Mouse (Mus musculus) stomach, postnatal 0 days (tissue): ENCODE measurements around the gene Snx11. TPM values are rescaled to one million over a fixed set of nuclear protein-coding genes. Genes with fewer than 3 reads are reported as not detected.
A peak's percentile ranks its signal among the peaks of the same experiment; 100 is the strongest.

Experiments
- ATAC-seq: fragments of 200-750 bp; cut with Nextera tagmentation; 2 replicates; pipeline ENCODE4 v1.8.0; 2017; ENCODE audit not compliant: low FRiP score, low TSS enrichment
- DNase-seq: peaks from one replicate; pipeline ENCODE4 v3.0.0-alpha.2; 2016; ENCODE audit warnings: low spot score
- H3K27ac ChIP-seq: fragments of 300-500 bp; sonication (generic); replicated peaks from 2 replicates; pipeline ENCODE4 v1.5.1; 2014; ENCODE audit warnings: mild to moderate bottlenecking, control low read depth
- H3K27me3 ChIP-seq: fragments of 300-500 bp; sonication (generic); 2 replicates; pipeline ENCODE4 v1.6.1; 2014; ENCODE audit warnings: low read length; ENCODE audit not compliant: control insufficient read depth, insufficient read depth
- H3K36me3 ChIP-seq: fragments of 300-500 bp; sonication (generic); 2 replicates; pipeline ENCODE4 v1.6.1; 2014; ENCODE audit warnings: low read length, mixed read lengths; ENCODE audit not compliant: control insufficient read depth, insufficient read depth
- H3K4me1 ChIP-seq: fragments of 300-500 bp; sonication (generic); replicated peaks from 2 replicates; pipeline ENCODE4 v1.6.1; 2014; ENCODE audit warnings: antibody characterized with exemption; ENCODE audit not compliant: control insufficient read depth, insufficient read depth
- H3K4me2 ChIP-seq: fragments of 300-500 bp; sonication (generic); replicated peaks from 2 replicates; pipeline ENCODE4 v1.6.1; 2014; ENCODE audit warnings: low read depth, mild to moderate bottlenecking, control low read depth, moderate library complexity
- H3K4me3 ChIP-seq: fragments of 300-500 bp; sonication (generic); 2 replicates; pipeline ENCODE4 v1.5.1; 2014; ENCODE audit warnings: low read depth, low read length, control low read depth
- H3K9ac ChIP-seq: fragments of 300-500 bp; sonication (generic); 2 replicates; pipeline ENCODE4 v1.6.1; 2014; ENCODE audit warnings: mild to moderate bottlenecking, low read length, control low read depth, mixed read lengths
- H3K9me3 ChIP-seq: fragments of 300-500 bp; sonication (generic); 2 replicates; pipeline ENCODE4 v1.6.1; 2016; ENCODE audit warnings: low read length; ENCODE audit not compliant: control insufficient read depth
- CTCF ChIP-seq: IDR thresholded peaks from 2 replicates; pipeline ENCODE4 v1.5.1; 2016; ENCODE audit warnings: antibody characterized with exemption, low read depth, mild to moderate bottlenecking, moderate library complexity
- EP300 ChIP-seq: optimal IDR thresholded peaks from 2 replicates; pipeline ENCODE3; 2016; ENCODE audit warnings: antibody characterized with exemption
- WGBS: fragments of 180-500 bp; shearing (Covaris S2); extraction: QIAGEN DNeasy Blood & Tissue Kit; methylation state at CpG from one replicate; pipeline ENCODE4 v1.1.7; 2014; 5-methylcytosine and 5-hydroxymethylcytosine counted together
- polyA plus RNA-seq: library from polyadenylated mRNA; unstranded; fragments of >200 nt; fragmentation: Nextera tagmentation; extraction: Ambion mirVana; gene quantifications from 2 replicates; pipeline ENCODE4 v1.2.1, GENCODE M21; 2015

Snx11 gene
- polyA plus RNA-seq, 1 experiment from 2014 or later = 17.6 TPM

DNA sequence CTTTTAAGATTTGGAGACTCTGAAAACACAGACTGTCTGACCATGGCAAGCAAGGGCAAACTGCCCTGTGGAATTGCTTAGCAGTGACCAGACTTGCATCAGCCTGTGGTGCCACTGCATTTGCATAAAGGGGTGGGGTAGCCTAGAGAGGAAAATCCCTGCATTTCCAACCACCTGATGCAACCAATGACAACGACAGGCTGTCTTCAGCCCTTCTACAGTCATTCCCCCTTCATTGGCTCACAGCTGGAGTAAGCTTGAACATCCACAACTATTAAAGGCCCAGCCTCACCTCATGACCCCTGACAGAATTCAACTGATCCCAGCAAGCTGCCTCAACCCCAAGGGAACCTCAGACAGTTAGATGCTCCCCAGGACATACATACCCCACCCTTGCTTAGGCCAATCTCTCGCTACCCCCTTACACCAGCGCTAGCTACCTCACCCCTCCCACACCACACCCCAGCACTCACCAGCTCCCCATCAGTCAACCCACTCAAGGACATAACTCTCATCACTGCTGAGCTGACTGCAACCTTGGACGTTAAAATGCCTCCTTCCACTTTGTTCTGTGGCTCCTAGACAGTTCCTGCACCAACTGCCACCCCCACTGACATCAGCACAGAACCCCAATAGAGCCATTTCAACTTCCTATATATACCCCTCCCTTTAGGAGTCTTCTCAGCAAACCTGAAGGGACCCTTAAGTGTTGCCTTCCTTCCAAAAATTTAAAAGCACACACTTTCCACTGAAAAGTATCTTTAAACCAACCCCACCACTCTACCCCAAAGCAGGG, 45.5 kb upstream of the Snx11 start:
- TF ChIP-seq EP300 (no peak), CTCF (no peak)
- Histone ChIP-seq H3K27me3 (no peaks in the 10 kb centered on the region), H3K4me2 (peak overlapping the region; percentile 72), H3K4me3 (no peak overlapping the region), H3K36me3 (peaks cover 32% of the 10 kb centered on the region), H3K4me1 (peaks cover 22% of the 10 kb centered on the region), H3K9ac (peak overlapping the region; percentile 52; the same call in 1 of the 2 replicates), H3K27ac (0 out of 2 replicates have a peak overlapping the region, but pooled peaks have one; percentile 45), H3K9me3 (no peaks in the 10 kb centered on the region)
- ATAC-seq (peak; percentile 33; the same call in 1 of the 2 replicates), DNase-seq (peak; percentile 26)
- 37% methylated on average over 4 of the region's 4 CpGs for WGBS

GRCm38 (mm10) chr11:96821956-96822355, 44.6 kb upstream of the Snx11 start:
- Histone ChIP-seq H3K36me3 (peaks cover 34% of the 10 kb centered on the region), H3K9ac (no peak overlapping the region), H3K4me1 (peaks cover 15% of the 10 kb centered on the region), H3K4me2 (no peak overlapping the region), H3K27ac (no peak overlapping the region), H3K27me3 (no peaks in the 10 kb centered on the region), H3K9me3 (no peaks in the 10 kb centered on the region), H3K4me3 (no peak overlapping the region)
- 88% methylated on average over 10 of the region's 10 CpGs for WGBS
- DNase-seq (no peak), ATAC-seq (no peak)
- no peak for TF ChIP-seq EP300
- TF ChIP-seq CTCF = no peak

GRCm38 (mm10) chr11:96818128-96818710, 40.9 kb upstream of the Snx11 start:
- ATAC-seq (no peak), DNase-seq (no peak)
- Histone ChIP-seq H3K27ac (no peak overlapping the region), H3K4me3 (no peak overlapping the region), H3K4me1 (no peaks in the 10 kb centered on the region), H3K4me2 (no peak overlapping the region), H3K9me3 (no peaks in the 10 kb centered on the region), H3K27me3 (no peaks in the 10 kb centered on the region), H3K9ac (no peak overlapping the region), H3K36me3 (peaks cover 38% of the 10 kb centered on the region)
- WGBS = 86% methylated on average over 8 of the region's 8 CpGs
- no peak for TF ChIP-seq CTCF
- no peak for TF ChIP-seq EP300

DNA sequence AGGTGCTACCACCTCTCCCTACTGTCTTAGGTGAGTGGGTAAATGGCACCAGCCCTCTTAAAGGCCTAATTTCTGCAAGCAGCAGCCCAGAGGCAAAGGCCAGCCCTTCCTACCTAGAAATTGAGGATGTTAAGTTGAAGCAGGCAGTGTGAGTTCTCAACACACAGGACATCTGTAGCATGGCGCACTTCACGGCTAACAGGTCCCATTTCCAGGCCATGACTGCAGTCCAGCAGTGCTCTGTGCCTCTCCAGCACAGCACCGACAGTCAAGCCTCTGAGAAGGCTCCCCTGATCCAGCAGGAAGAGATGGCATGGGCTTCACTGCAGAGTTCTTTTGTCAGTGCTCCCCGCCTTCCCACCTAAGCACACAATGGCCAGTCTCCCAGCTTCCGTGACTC, 39.6 kb upstream of the Snx11 start:
- WGBS = 65% methylated on average over 5 of the region's 5 CpGs
- H3K27ac ChIP-seq = no peak overlapping the region
- TF ChIP-seq EP300 (no peak), CTCF (no peak)
- peaks cover 38% of the 10 kb centered on the region for H3K36me3 ChIP-seq
- no peaks in the 10 kb centered on the region for H3K9me3 ChIP-seq
- DNase-seq (no peak), ATAC-seq (no peak)
- H3K4me3 ChIP-seq = no peak overlapping the region
- no peak overlapping the region for H3K9ac ChIP-seq
- no peaks in the 10 kb centered on the region for H3K27me3 ChIP-seq
- no peaks in the 10 kb centered on the region for H3K4me1 ChIP-seq
- no peak overlapping the region for H3K4me2 ChIP-seq

GRCm38 (mm10) chr11:96816494-96816893, 39.1 kb upstream of the Snx11 start:
- DNase-seq (no peak), ATAC-seq (no peak)
- Histone ChIP-seq H3K4me2 (no peak overlapping the region), H3K9me3 (no peaks in the 10 kb centered on the region), H3K4me3 (no peak overlapping the region), H3K9ac (no peak overlapping the region), H3K27ac (no peak overlapping the region), H3K4me1 (no peaks in the 10 kb centered on the region), H3K27me3 (no peaks in the 10 kb centered on the region), H3K36me3 (peaks cover 35% of the 10 kb centered on the region)
- TF ChIP-seq CTCF (no peak), EP300 (no peak)
- 88% methylated on average over 1 of the region's 1 CpGs for WGBS

GRCm38 (mm10) chr11:96815895-96816294, 38.5 kb upstream of the Snx11 start:
- DNase-seq (no peak), ATAC-seq (no peak)
- Histone ChIP-seq H3K9me3 (no peaks in the 10 kb centered on the region), H3K9ac (no peak overlapping the region), H3K36me3 (peaks cover 29% of the 10 kb centered on the region), H3K4me2 (no peak overlapping the region), H3K27ac (no peak overlapping the region), H3K4me3 (no peak overlapping the region), H3K4me1 (no peaks in the 10 kb centered on the region), H3K27me3 (no peaks in the 10 kb centered on the region)
- TF ChIP-seq EP300 (no peak), CTCF (no peak)
- 93% methylated on average over 2 of the region's 2 CpGs for WGBS
